Mouse (Mus musculus) gonadal fat pad, adult 2 months (tissue): ENCODE measurements around the gene Kmt2b. TPM values are rescaled to one million over a fixed set of nuclear protein-coding genes. Genes with fewer than 3 reads are reported as not detected.
A peak's percentile ranks its signal among the peaks of the same experiment; 100 is the strongest.

Experiments
- DNase-seq: peaks from one replicate; pipeline ENCODE4 v3.0.0-alpha.2; 2012; ENCODE audit warnings: low read depth
- polyA plus RNA-seq: library from polyadenylated mRNA; depleted of rRNA; stranded (reverse); fragments of >200 nt; gene quantifications from 2 replicates; pipeline ENCODE4 v1.2.3, GENCODE M21; 2012

Gene Kmt2b
- polyA plus RNA-seq, 1 experiment, result 45.6 TPM

GRCm38 (mm10) chr7:30566033-30566432 lies 22.5 kb downstream of the Kmt2b start:
- no peak for DNase-seq

GRCm38 (mm10) chr7:30564970-30565571 lies 23.5 kb downstream of the Kmt2b start, which contains the start of gene Igflr1:
Gene Igflr1 (plus strand): TSS chr7:30565427.
- DNase-seq, result no peak

DNA sequence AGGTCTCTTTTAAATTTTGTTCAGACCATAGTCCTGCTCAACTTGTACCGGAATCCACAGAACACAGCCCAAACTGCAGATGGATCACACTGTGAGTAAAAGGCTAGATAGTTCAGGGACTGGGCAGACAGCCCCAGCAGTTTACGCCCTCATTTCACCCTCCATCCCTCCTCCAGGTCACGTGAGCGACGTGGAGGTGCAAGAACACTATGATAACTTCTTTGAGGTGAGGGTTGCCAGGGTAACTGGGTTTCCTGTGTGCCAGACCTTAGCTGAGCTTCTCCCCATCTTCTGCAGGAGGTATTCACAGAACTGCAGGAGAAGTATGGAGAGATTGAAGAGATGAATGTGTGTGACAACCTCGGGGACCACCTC lies 24.6 kb downstream of the Kmt2b start:
- DNase-seq, result no peak

DNA sequence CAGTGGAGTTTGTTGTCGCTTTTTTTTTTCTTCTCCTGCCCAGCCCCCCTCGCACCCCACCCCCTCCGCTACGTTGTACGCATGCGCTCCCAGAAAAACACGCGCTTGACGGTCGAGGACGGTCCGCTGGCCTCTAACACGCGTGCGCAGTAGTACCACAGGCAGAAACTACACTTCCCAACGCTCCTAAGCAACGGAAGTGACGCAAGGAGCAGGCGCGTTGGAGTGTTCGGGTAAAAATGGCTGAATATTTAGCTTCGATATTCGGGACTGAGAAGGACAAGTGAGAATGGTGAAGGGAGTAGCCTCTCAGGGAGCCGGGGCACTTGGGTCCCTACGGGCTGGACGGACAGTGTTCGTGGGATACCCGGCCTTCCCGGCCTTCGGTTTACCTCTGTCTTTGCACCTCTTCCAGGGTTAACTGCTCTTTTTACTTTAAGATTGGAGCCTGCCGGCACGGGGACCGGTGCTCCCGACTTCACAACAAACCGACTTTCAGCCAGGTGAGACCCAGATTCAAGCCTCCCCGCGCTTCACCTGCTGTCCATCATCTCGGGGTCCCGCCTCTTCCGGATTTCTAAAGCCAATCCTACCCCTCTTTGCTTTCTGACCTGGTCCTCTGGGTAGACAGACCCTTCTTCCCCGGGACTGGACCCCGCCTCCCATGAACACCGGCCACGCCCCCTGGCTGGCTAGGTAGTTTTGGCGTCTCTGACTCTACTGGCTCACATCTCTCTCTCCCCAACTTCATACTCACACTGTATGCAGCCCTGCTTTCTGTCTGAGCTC lies 25.2 kb downstream of the Kmt2b start, which contains the start of the genes U2af1l4, Gm49396 and Psenen:
TSS of gene U2af1l4 (plus strand) at position 185 of the 789 bp plus-strand sequence.
TSS of gene Gm49396 (plus strand) at position 228 of the 789 bp plus-strand sequence.
TSS of gene Psenen (minus strand) at position 511 of the 789 bp plus-strand sequence.
- DNase-seq, result peak; percentile 80

- DNase-seq, result no peak
Observed at GRCm38 (mm10) chr7:30562526-30563116, 25.9 kb downstream of the Kmt2b start.

GRCm38 (mm10) chr7:30560296-30560695 lies 28.2 kb downstream of the Kmt2b start:
- no peak for DNase-seq

- peak; percentile 91 for DNase-seq
Observed at GRCm38 (mm10) chr7:30559443-30559954, 29.0 kb downstream of the Kmt2b start, which contains the start of gene Lin37. Gene Lin37 (minus strand): TSS chr7:30559838.

DNA sequence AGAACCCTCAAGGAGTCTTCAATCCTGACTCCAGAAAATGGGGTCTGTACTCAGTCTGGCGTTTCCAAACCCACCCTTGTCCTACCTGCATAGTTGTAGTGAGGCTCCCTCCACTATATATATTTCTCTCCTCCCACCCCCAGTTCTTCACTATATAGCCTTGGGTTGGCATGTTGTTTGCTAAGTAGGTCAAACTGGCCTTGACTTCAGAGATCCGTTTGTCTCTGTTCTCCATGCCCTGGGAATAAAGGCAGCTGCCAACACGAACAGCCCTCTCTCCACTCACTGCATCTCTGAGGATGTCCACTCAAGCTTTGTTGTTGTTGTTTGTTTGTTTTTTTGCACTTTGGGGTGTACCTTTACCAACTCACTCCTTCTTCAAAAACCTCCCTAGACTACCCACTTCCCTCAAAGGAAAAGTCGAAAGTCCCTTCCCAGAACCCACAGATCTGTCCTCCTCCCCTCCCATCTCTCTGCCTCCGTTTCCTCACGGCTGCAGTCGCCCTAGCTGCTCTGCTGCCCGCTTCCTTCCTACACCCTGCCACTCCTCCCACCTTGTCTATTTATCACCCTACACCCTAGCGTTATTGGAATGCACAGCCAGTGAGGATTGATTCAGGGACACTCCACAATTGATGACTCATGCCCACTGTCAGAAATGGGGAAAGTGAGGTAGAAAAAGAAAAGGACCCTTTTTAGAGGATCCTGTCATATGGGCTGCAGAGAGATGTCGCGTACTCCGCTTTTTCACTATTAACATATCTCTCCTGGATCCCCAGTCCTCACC lies 29.7 kb downstream of the Kmt2b start:
- DNase-seq, result no peak

GRCm38 (mm10) chr7:30557901-30558514 lies 30.5 kb downstream of the Kmt2b start:
- DNase-seq, result no peak

GRCm38 (mm10) chr7:30556894-30557536 lies 31.5 kb downstream of the Kmt2b start:
- DNase-seq, result no peak

DNA sequence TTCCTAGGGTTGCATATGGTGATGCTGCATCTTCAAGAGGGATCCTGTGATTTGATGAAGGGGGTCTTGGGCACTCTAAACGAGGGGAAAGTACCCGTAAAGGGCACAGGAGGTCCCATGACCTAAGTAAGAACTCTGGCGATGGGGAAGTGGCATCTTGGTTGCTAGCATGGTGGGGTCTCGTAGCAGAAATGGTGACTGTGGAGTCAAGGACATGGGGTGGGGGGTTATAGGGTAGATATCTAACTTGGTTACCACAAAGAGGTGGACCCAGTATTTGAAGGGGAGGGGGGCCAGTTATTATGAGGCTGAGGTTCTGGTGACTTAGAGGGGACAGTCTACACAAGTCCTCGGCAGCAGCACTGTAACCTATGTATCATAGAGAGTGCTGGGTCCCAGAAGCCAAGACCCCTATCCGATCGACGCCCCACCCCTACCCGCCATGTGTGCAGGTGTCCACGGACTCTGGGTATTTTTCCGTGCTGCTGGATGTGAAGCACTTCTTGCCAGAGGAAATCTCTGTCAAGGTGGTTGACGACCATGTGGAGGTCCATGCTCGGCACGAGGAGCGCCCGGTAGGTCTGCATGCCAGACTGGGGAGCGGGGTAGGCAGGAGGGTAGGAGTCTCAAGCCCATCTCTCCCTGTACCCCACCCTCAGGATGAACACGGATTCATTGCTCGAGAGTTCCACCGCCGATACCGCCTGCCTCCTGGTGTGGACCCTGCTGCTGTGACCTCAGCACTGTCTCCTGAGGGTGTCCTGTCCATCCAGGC lies 34.5 kb downstream of the Kmt2b start:
- no peak for DNase-seq

- no peak for DNase-seq
Observed at GRCm38 (mm10) chr7:30553021-30553589, 35.4 kb downstream of the Kmt2b start.

GRCm38 (mm10) chr7:30552102-30553020 lies 36.2 kb downstream of the Kmt2b start, which contains the start of the genes Hspb6 and Proser3:
Gene Hspb6 (plus strand): TSS chr7:30552178.
Gene Proser3 (minus strand): TSS chr7:30552299.
- peak; percentile 96 for DNase-seq

DNA sequence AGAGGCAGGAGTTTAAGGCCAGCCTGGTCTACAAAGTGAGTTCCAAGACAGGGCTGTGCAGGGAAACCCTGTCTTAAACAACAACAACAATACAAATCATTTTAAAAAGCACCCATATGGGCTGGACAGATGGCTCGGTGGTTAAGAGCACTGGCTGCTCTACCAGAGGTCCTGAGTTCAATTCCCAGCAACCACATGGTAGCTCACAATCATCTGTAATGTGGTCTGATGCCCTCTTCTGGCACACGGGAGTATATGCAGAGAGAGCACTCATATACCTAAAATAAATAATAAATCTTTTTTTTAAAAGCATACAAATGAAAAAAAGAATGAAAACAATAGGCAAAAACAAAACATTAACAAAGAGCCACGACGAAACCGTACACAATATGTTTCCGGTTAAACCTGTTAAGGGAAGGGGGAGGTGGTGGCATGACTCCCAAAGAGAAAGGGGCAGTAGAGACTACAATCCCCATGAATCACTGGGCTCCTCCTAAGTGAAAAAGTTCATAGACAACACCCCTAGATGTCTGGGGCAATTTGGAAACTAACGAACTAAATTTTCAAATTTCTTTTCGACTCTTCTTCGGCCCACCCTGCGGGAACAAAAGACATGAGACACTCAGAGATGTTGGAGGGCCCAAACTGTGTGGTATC lies 37.0 kb downstream of the Kmt2b start:
- peak; percentile 60 for DNase-seq

DNA sequence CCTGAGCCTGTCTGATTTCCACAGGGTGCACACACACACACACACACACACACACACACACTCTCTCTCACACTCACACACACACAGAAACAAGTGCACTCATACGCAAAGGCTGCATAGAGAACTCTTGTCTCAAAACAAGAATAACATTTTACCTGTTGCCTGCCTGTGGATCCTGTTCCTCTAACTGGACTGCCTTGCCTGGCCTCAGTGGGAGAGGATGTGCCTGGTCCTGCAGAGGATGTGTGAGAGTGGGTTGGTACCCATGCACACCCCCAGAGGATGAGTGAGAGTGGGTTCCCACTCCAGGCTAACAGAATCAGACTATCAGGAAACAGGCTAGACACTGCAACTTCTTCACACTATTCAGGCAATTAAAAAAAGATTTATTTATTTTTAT lies 37.9 kb downstream of the Kmt2b start:
- no peak for DNase-seq

DNA sequence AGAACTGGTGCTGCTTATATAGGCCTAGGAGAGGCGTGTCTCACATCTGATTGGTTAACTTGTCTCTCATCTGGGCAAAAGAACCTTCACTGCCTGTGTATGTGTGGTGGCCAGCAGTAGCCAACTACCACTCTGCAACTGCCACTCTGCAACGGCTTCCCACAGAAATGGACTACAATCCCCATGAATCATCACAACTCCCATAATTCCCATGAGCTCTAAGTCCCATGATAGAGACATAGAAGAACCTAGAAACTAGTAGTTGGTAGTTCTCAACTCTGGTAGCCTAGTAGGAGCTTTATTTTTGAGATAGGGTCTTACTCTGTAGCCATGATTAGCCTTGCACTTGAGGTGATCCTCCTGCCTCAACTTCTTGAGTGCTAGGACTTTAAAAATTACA lies 38.6 kb downstream of the Kmt2b start:
- no peak for DNase-seq

DNA sequence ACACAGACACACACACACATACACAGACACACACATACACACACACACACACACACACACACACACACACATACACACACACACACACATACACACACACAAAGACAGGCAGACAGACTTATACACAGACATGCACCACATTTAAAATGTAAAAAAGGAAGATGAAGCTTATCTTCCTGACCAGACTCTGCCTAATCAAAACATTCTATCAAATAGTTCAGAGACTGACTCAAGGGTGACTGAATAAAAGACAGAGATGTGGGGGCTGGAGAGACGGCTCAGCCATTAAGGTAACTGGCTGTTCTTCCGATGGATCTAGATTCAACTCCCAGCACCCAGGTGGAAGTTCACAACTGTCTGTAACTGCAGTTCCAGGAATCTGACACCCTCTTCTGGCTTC lies 44.2 kb downstream of the Kmt2b start:
- DNase-seq, result no peak

DNA sequence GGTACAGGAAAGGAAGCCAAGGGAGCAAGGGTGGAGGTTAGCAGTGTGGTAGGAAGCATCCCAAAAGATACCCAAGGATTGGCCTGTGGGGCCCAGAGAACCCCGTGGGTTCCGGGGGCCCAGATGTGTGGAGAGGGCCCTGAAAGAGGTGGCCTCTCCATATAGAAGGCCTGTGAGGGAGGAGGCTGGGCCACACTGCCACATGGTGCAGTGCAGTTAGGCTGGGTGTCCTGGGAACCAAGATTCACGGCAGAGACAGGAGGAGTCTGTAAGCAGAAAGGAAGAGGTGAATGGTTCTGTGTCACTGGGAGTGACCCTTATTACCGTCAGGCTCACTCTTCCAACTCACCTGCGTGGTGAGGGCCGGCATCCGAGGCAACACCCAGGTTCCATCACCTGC lies 48.0 kb downstream of the Kmt2b start:
- no peak for DNase-seq
